Mouse (Mus musculus) midbrain, postnatal 0 days (tissue): ENCODE data around the gene Apbb2. TPM values are rescaled to one million over a fixed set of nuclear protein-coding genes. Genes with fewer than 3 reads are reported as not detected.

Source experiments
- ATAC-seq: fragments of 200-750 bp; cut with Nextera tagmentation; 2 replicates; pipeline ENCODE4 v1.8.0; 2017; ENCODE audit warnings: moderate number of reproducible peaks, mild to moderate bottlenecking, moderate TSS enrichment, moderate library complexity; ENCODE audit not compliant: low FRiP score
- DNase-seq: peaks from one replicate; pipeline ENCODE4 v3.0.0-alpha.2; 2015; ENCODE audit warnings: low spot score
- H3K27ac ChIP-seq: fragments of 300-500 bp; sonication (generic); 2 replicates; pipeline ENCODE4 v1.5.1; 2014; ENCODE audit warnings: low read depth, mild to moderate bottlenecking, low read length, mixed read lengths
- H3K27me3 ChIP-seq: fragments of 300-500 bp; sonication (generic); 2 replicates; pipeline ENCODE4 v1.6.1; 2014; ENCODE audit warnings: low read length, control low read depth, mixed read lengths; ENCODE audit not compliant: insufficient read depth
- H3K36me3 ChIP-seq: fragments of 300-500 bp; sonication (generic); 2 replicates; pipeline ENCODE4 v1.6.1; 2014; ENCODE audit warnings: low read length, control low read depth, mixed read lengths; ENCODE audit not compliant: insufficient read depth
- H3K4me1 ChIP-seq: fragments of 300-500 bp; sonication (generic); 2 replicates; pipeline ENCODE4 v1.6.1; 2014; ENCODE audit warnings: mild to moderate bottlenecking, control low read depth, antibody characterized with exemption, low read length, mixed read lengths; ENCODE audit not compliant: insufficient read depth
- H3K4me2 ChIP-seq: fragments of 300-500 bp; sonication (generic); 2 replicates; pipeline ENCODE4 v1.6.1; 2014; ENCODE audit warnings: low read depth, mild to moderate bottlenecking, low read length, mixed read lengths; ENCODE audit not compliant: poor library complexity, severe bottlenecking
- H3K4me3 ChIP-seq: fragments of 300-500 bp; sonication (generic); 2 replicates; pipeline ENCODE4 v1.5.1; 2014; ENCODE audit warnings: low read depth, mild to moderate bottlenecking, low read length, moderate library complexity
- H3K9ac ChIP-seq: fragments of 300-500 bp; sonication (generic); replicated peaks from 2 replicates; pipeline ENCODE4 v1.6.1; 2014; ENCODE audit warnings: mild to moderate bottlenecking, low read length, moderate library complexity, mixed read lengths; ENCODE audit not compliant: poor library complexity, severe bottlenecking
- H3K9me3 ChIP-seq: fragments of 300-500 bp; sonication (generic); 2 replicates; pipeline ENCODE4 v1.6.1; 2016; ENCODE audit warnings: low read length, control low read depth
- CTCF ChIP-seq: IDR thresholded peaks from 2 replicates; pipeline ENCODE4 v1.5.1; 2016; ENCODE audit warnings: antibody characterized with exemption, mild to moderate bottlenecking
- WGBS: fragments of 180-500 bp; shearing (Covaris S2); extraction: QIAGEN DNeasy Blood & Tissue Kit; methylation state at CpG from one replicate; pipeline ENCODE4 v1.1.7; 2014; 5-methylcytosine and 5-hydroxymethylcytosine counted together
- polyA plus RNA-seq: library from polyadenylated mRNA; unstranded; fragments of >200 nt; fragmentation: Nextera tagmentation; extraction: Ambion mirVana; gene quantifications from 2 replicates; pipeline ENCODE4 v1.2.1, GENCODE M21; 2015
- total RNA-seq: library from RNA; depleted of rRNA; stranded (reverse); fragments of >200 nt; gene quantifications from 2 replicates; pipeline ENCODE4 v1.2.3, GENCODE M21; 2014

Apbb2 gene
- total and polyA plus RNA-seq, 2 experiments from 2014 or later: 60.6 to 76.0 TPM

- DNase-seq (no peak), ATAC-seq (no peak)
- no peak for TF ChIP-seq CTCF
- WGBS: 35% methylated on average over 9 of the region's 9 CpGs
- H3K4me3 ChIP-seq: no peak overlapping the region
- no peaks in the 10 kb centered on the region for H3K4me1 ChIP-seq
- no peak overlapping the region for H3K27ac ChIP-seq
- no peak overlapping the region for H3K4me2 ChIP-seq
- no peaks in the 10 kb centered on the region for H3K9me3 ChIP-seq
- H3K36me3 ChIP-seq: no peaks in the 10 kb centered on the region
- H3K27me3 ChIP-seq: no peaks in the 10 kb centered on the region
- H3K9ac ChIP-seq: no peak overlapping the region
These were observed 16.2 kb downstream of the Apbb2 start for GRCm38 (mm10) chr5:66602287-66602820.

GRCm38 (mm10) chr5:66600415-66600814 lies 18.2 kb downstream of the Apbb2 start:
- no peaks in the 10 kb centered on the region for H3K4me1 ChIP-seq
- no peak for ATAC-seq
- DNase-seq: no peak
- H3K9ac ChIP-seq: no peak overlapping the region
- H3K27me3 ChIP-seq: no peaks in the 10 kb centered on the region
- H3K27ac ChIP-seq: no peak overlapping the region
- WGBS: 91% methylated on average over 8 of the region's 8 CpGs
- H3K4me3 ChIP-seq: no peak overlapping the region
- H3K36me3 ChIP-seq: no peaks in the 10 kb centered on the region
- no peak overlapping the region for H3K4me2 ChIP-seq
- no peak for TF ChIP-seq CTCF
- H3K9me3 ChIP-seq: no peaks in the 10 kb centered on the region

GRCm38 (mm10) chr5:66599888-66600287 lies 18.7 kb downstream of the Apbb2 start:
- Histone ChIP-seq H3K4me1 (no peaks in the 10 kb centered on the region), H3K27ac (no peak overlapping the region), H3K36me3 (no peaks in the 10 kb centered on the region), H3K27me3 (no peaks in the 10 kb centered on the region), H3K9me3 (no peaks in the 10 kb centered on the region), H3K4me2 (no peak overlapping the region), H3K9ac (no peak overlapping the region), H3K4me3 (no peak overlapping the region)
- ATAC-seq: no peak
- 84% methylated on average over 9 of the region's 9 CpGs for WGBS
- no peak for DNase-seq
- TF ChIP-seq CTCF: no peak

GRCm38 (mm10) chr5:66596296-66596695 lies 22.3 kb downstream of the Apbb2 start:
- no peak for ATAC-seq
- no peak for TF ChIP-seq CTCF
- H3K27ac ChIP-seq: no peak overlapping the region
- H3K4me1 ChIP-seq: no peaks in the 10 kb centered on the region
- H3K4me3 ChIP-seq: no peak overlapping the region
- 69% methylated on average over 3 of the region's 3 CpGs for WGBS
- H3K27me3 ChIP-seq: no peaks in the 10 kb centered on the region
- H3K9me3 ChIP-seq: no peaks in the 10 kb centered on the region
- H3K9ac ChIP-seq: no peak overlapping the region
- no peak overlapping the region for H3K4me2 ChIP-seq
- DNase-seq: no peak
- no peaks in the 10 kb centered on the region for H3K36me3 ChIP-seq

- no peaks in the 10 kb centered on the region for H3K9me3 ChIP-seq
- no peak overlapping the region for H3K4me2 ChIP-seq
- H3K27me3 ChIP-seq: no peaks in the 10 kb centered on the region
- no peak overlapping the region for H3K9ac ChIP-seq
- TF ChIP-seq CTCF: no peak
- H3K4me1 ChIP-seq: no peaks in the 10 kb centered on the region
- H3K36me3 ChIP-seq: no peaks in the 10 kb centered on the region
- ATAC-seq: no peak
- no peak overlapping the region for H3K27ac ChIP-seq
- H3K4me3 ChIP-seq: no peak overlapping the region
- DNase-seq: no peak
- 89% methylated on average over 14 of the region's 14 CpGs for WGBS
These were observed 23.7 kb downstream of the Apbb2 start for GRCm38 (mm10) chr5:66594881-66595280.

GRCm38 (mm10) chr5:66586236-66586745 lies 32.3 kb downstream of the Apbb2 start:
- no peak for TF ChIP-seq CTCF
- H3K27me3 ChIP-seq: no peaks in the 10 kb centered on the region
- no peak overlapping the region for H3K27ac ChIP-seq
- H3K4me3 ChIP-seq: no peak overlapping the region
- H3K4me1 ChIP-seq: peaks cover 2% of the 10 kb centered on the region; the same call in 1 of the 2 replicates
- no peaks in the 10 kb centered on the region for H3K36me3 ChIP-seq
- DNase-seq (no peak), ATAC-seq (no peak)
- no peaks in the 10 kb centered on the region for H3K9me3 ChIP-seq
- no peak overlapping the region for H3K4me2 ChIP-seq
- WGBS: 68% methylated on average over 6 of the region's 6 CpGs
- H3K9ac ChIP-seq: no peak overlapping the region
